Mouse (Mus musculus) ovary, postnatal 10 days (tissue): ENCODE results near the gene Bet1.
A peak's percentile ranks its signal among the peaks of the same experiment; 100 is the strongest.

Experiments
- DNase-seq: peaks from one replicate; pipeline ENCODE4 v3.0.0; 2022; ENCODE audit warnings: low spot score

The Bet1 gene

DNA sequence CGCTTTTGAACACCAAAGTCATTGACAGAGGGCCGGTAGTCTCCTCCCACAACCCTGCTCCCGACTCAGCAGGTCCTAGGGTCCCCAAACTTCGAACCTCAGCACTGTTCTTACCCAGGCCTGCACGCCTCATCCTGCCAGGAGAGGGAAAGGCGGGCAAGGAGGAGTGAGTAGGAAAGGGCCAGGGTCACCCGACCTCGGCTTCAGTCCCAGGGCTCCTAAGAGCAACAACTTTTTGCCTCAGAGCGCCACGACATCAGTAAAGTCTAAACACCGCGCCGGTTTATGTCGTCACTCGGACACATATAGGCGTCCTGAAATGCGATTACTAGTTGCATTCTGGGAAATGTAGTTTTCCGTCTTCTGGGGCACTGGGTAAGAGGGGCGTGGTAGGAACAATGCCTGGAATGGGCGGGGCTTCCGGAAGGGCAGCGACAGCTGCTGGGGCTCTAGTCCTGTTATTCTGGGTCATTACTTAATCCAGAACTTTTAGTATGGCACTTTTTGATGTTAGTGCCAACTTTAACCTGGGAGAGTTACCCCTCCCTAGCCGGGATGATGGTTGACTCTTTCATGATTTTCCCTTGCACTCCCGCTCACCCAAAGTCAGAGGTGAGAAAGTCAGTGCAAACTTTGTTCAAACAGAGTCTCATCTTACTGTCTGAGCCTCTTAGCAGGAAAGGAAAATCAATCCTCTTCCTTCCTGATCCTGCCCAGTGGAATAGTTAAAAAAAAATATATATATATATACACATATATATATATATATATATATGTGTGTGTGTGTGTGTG is at the start of gene Bet1:
Gene Bet1, minus strand, starts transcription at position 310 of the 792 bp plus-strand sequence.
- peak; percentile 65 for DNase-seq

DNA sequence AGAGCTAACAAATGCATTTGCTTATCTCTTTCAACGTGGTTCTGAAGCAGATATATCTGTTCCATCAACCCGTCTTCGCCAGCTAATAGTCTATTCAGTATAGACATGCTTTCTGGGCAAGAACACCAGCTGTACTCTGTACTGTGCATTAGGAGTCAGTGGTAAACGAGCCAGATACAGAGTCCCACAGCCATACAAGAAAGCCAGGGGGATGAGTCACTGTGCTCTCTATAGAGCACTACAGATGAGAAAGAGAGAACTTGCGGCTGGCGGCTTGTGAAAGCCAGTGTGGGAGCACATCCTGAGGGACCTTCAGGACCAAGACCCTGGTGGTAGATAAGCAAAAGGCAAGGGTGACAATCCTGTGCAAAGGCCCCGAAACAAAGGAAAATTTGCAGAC is 45.5 kb upstream of the Bet1 start:
- DNase-seq, result no peak

DNA sequence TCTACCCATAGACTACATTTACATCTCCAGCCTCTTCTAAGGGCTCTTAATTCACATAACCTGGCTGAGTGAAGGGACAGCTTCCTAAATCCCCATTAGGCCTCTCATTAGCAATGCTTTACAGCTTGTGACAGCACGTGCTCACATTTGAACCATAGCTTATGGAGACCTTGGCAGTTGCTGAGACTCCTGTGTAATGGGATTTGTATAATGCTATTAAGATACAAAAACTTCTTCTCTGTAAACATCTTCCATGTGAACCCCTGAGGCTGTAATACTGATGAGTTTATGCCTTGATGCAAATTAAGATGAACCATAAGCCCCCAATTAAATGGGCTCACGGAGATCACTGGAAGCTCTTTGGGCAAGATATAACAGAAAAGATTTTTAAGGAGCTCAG is 44.4 kb upstream of the Bet1 start:
- no peak for DNase-seq

DNA sequence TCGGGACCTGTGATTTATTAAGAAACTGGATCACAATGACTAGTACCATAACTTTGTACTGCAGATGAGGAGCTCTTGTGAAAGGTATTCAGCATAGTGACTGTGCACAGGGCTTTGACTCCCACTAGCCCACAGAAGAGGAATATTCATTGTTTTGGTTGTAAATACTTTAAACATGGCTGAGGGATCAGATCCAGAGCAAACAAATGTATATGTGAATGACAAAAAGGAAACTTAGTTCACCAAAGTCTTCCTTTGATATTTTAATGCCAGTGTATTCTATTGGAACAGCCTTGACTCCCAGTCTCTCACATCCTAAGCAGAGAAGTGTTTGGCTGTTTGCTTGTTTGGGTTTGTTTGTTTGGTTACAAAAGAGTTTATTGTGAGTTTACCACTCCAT is 31.8 kb upstream of the Bet1 start:
- no peak for DNase-seq

DNA sequence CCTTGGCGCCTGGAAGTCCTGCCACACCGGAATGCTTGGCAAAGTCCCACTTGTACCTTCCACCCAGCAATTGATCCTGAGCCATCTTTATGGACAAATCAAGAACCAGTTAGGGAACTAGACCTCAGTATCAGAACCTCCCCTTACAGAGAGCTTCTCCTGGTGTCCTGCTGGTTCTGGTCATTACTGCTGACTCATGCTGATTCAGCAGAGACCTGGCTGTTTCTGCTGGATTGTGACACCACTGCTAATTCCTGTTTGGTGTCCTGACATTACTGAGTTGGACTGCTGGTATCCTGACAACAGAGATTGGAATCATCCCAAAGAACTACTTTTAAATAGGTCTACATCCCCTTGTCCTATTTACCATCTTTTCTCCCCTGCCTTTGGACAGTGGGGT is 3.7 kb upstream of the Bet1 start:
- no peak for DNase-seq

DNA sequence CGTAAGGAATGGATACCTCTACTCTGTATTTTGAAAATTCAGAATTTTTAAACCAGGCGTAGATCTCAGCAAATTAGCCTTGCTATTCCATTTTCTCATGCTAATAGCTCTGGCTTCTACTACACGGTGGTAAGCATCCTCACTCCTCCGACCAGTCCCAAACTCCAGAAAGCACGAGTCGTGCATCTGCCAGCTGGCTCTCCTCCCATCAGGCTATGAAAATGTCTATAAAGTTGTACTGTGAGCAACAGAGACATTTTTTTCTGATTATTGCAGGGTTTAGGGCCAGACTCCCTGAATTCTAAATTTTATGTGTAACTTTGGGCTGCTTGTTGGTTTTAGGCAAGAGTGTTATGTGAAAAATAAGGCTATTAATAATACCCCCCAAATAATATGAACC is 14.5 kb downstream of the Bet1 start:
- no peak for DNase-seq

DNA sequence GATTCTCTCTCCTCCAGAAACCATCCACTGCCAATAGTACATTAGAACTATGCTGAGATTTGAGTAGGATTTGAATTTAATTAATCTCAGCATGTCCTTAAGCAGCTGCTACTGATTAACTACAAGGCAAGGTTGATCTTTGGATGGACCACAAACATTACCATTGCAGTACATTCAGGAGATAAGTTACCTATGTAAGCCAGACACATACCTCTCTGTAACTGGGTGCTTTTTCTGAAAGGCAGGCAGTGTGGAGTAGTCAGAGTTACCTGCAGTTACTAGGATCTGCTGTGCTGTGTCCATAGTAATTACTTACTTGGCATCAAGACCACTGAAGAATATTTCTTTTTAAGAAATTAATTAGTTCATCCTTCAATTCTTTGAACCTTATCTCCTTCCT is 17.1 kb downstream of the Bet1 start:
- no peak for DNase-seq

DNA sequence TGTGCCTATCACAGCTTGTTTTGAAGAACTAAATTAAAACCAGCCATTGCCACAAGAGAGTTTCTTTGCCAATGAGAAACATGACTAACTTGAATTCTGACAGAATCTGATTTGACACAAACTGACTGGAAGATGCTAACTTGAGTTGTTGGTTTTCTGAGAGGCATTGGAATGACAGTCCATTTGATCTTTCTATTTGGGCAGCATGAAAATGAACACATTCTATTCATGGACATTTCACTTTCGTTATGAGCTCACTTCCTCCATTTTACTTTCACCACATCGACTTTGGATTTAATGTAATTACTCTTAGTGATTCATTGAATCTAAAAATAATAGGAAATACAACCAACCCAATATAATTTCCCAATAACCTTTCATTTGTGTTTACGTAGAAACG is 32.4 kb downstream of the Bet1 start:
- no peak for DNase-seq

DNA sequence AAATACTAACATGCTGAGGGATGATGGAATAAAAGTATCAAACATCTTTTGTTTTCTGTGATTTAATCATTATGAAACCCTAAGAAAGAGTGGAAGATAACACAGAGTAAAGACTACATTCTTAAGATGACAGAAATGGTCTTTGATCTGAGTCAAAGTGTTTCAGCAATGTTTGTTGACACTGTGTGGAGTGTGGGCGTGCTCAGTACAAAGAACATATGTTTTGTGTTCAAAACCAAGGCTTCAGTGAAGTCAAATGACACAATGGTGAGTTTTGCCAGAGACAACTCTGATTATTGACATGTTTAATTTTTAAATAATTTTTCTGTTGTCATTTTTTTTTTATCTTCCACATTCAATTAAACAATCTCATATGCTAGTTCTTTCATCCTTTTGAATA is 33.9 kb downstream of the Bet1 start:
- no peak for DNase-seq

DNA sequence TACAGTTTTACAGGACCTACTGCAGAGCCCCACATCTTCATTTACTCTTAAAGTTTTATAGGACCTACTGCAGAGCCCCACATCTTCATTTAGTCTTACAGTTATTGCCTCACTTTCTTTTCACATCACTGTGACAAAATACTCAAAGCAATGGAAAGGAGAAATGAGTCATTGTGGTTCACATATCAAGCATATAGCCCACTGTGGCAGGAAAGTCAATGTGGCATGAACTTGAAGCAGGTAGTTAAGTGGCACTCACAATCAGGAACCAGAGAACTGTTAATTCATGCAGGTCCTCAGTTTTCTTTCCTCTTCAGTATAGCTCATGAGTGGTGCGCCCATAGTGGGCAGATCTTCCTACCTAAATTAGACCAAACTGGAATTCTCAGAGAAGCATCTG is 39.6 kb downstream of the Bet1 start:
- no peak for DNase-seq

DNA sequence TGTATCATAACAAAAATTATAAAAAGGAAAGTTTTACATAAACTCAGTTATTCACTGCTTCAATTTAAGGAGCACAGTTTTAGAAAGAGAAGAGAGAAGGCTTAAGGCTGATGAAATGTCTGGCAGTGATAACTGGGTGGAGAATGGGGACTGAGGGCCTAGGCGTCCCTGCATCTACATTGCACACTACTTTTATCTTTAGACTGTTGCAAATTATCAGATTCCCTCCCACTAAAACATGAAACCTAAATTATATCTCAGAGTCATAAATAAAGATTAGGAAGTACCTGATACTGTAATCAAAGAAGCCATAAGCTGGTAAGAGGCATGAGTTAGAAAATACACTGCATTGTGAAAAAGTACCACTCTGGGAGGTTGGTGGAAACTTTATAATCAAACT is 45.0 kb downstream of the Bet1 start:
- DNase-seq, result no peak

DNA sequence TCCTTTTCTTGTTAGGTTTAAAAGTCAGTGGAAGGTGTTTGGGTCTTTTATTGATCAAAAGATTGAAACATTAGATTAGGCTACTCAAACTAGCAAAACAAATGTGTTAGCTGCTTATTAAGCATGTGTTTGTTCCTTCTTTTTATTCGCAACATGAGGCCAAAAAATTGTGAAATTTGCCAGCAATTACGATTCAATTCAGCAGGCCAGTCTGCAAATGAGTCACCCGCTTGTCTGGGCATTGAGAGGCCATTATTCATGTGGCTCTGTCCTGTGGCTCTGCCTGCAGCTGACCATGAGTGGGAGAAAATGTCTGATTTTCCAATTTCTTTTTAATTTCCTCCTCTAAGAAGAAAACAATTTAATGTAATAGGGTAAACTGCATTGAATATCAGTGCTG is 55.8 kb downstream of the Bet1 start:
- no peak for DNase-seq
